Mouse (Mus musculus): ENCODE data around the gene Ap2s1.

DNA sequence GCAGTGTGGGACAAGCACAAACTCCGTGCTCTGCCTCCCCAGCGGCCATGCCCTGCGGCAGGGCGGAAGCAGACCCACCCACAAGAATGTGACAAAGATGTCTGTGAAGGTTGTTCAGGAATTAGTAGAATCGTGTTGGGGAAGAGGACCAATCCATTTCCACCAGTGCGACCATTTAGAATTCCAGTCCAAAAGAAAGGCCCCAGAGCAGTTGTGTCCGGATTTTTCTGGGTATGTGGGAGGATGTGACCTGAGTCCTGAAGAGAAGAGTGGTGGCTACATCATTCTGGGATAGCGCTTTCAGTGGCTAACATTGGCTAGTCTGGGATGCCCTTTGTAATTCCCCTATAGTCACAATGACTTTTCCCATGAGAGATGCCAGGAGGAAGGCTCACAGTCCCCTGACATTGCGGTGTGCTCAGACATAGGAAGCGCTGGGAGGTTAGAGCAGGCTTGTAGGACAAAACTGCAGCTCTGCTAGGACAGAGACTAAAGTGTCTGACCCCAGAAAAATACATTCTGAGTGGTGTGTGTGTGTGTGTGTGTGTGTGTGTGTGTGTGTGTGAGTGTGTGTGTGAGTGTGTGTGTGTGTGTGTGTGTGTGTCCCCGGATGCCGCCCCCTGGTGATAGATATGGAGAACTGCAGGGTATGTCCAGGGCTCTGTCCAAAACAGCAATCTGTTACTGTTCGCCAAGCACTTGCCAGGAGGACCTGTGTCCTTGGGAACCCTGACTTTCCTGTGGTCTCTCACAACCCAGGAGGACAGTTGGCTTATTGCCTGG lies 25.4 kb upstream of the Ap2s1 start:
- TF ChIP-seq HCFC1 (IDR thresholded peaks at IDR 0.05; ENCODE audit: borderline replicate concordance, insufficient read depth, low read length) = no peak
- TF ChIP-seq MAFK (IDR thresholded peaks at IDR 0.05; ENCODE audit: insufficient read depth, low read depth, low read length) = no peak
- TF ChIP-seq CHD2 (IDR thresholded peaks at IDR 0.05; ENCODE audit: low read depth, low read length) = no peak
- TF ChIP-seq ZNF384 (IDR thresholded peaks at IDR 0.05; ENCODE audit: low read depth, low read length) = no peak
